21 mouse cellular contexts compared by ENCODE assay signal in the genomic region with DNA sequence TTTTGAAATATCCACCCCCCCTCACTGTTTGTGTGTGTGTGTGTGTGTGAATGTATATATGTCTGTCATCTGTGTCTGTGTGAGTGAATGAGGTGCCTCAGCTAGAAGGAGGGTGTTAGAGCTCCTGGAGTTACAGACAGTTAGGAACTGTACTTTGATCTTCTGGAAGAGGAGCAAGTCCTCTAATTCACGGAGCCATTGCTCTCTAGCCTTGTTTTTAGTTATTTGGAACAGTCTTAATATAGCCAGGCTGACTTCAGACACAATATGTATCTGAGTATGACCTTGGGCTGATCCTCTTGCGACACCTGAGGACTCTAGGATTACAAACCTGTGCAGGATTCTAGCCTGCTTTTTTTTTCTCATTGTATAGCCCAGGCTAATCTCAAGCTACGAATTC. TPM values are rescaled to one million over a fixed set of nuclear protein-coding genes. Genes with fewer than 3 reads are reported as not detected.
"Had no signal": no experiment of that assay in that cellular context is flagged by ENCODE, and none has a peak within 500 bp of the region (broad histone marks: within the 10 kb centered on the region; RNA-seq: fewer than 3 reads in every experiment).

No protein-coding gene starts in this region.

- H3K9ac ChIP-seq: kidney, embryonic 15.5 days; liver, embryonic 13.5 days; lung, embryonic 14.5 days; midbrain, embryonic 12.5 days; midbrain, embryonic 15.5 days; neural tube, embryonic 12.5 days; neural tube, embryonic 15.5 days had no signal

- ATAC-seq: lung, postnatal 0 days; midbrain, embryonic 15.5 days had no signal

- H3K27me3 ChIP-seq: kidney, embryonic 15.5 days; liver, embryonic 13.5 days; midbrain, embryonic 12.5 days; midbrain, embryonic 15.5 days; neural tube, embryonic 12.5 days; neural tube, embryonic 15.5 days had no signal

- DNase-seq: kidney, postnatal 10 days; layer of hippocampus, postnatal 36 days; liver, embryonic 13.5 days; lung, embryonic 14.5 days; right cerebral cortex, adult 18-20 months; right cerebral cortex, postnatal 14 days; right cerebral cortex, postnatal 4 days; thymus, adult 2 months; thymus, postnatal 14 days; thymus, postnatal 4 days had no signal

- H3K4me3 ChIP-seq: kidney, embryonic 15.5 days; left cerebral cortex, adult 2 months; liver, embryonic 13.5 days; midbrain, embryonic 12.5 days; midbrain, embryonic 15.5 days; neural tube, embryonic 12.5 days; neural tube, embryonic 15.5 days had no signal

- H3K4me2 ChIP-seq: kidney, embryonic 15.5 days; liver, embryonic 13.5 days; lung, embryonic 14.5 days; midbrain, embryonic 12.5 days; midbrain, embryonic 15.5 days; neural tube, embryonic 12.5 days; neural tube, embryonic 15.5 days had no signal

- H3K27ac ChIP-seq: kidney, embryonic 15.5 days; left cerebral cortex, adult 2 months; liver, embryonic 13.5 days; macrophage; midbrain, embryonic 12.5 days; midbrain, embryonic 15.5 days; neural tube, embryonic 12.5 days; neural tube, embryonic 15.5 days; stomach, postnatal 0 days had no signal

- H3K9me3 ChIP-seq: kidney, embryonic 15.5 days; liver, embryonic 13.5 days; midbrain, embryonic 12.5 days; midbrain, embryonic 15.5 days; neural tube, embryonic 12.5 days; neural tube, embryonic 15.5 days had no signal

RNA-seq across cellular contexts. Expression of a gene that starts 33.8 kb away (rescaled TPM):
- total RNA-seq: layer of hippocampus, postnatal 36 days; left cerebral cortex, postnatal 36 days; megakaryocyte, adult 5-6 weeks had no signal
- polyA plus RNA-seq: lung, embryonic 14.5 days; macrophage had no signal
